Mouse (Mus musculus): ENCODE results near the gene Bola1.

- TF ChIP-seq CTCF (IDR thresholded peaks at IDR 0.05; ENCODE audit: low read depth): no peak
- TF ChIP-seq EP300 (optimal IDR thresholded peaks at IDR 0.05): no peak
Measured at GRCm38 (mm10) chr3:96151836-96152235, 67.7 kb downstream of the Bola1 start.

All from stomach, postnatal 0 days (tissue).